15 mouse cellular contexts compared by ENCODE assay signal in the genomic region with DNA sequence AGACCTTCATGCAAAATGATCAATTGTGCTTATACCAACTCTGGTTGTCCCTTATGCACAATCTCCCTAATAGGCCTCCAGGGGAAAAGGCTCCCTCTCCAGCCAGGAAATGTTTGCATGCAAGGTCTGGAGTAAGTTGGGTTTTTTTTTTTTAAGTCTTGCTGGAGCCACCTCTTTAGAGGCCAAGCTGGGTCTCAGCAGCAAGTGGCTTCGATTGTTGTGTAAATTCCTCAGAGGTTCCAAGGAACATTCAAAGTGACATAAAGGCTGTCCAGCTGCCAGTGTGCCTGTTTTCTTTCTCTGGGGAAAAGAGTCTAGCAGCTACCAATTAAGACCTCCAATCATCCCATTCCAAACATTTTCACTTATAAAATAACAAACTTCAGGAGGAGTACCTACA.
"Had no signal": no experiment of that assay in that cellular context is flagged by ENCODE, and none has a peak within 500 bp of the region (broad histone marks: within the 10 kb centered on the region; RNA-seq: fewer than 3 reads in every experiment).

No protein-coding gene starts in this region.

- H3K9me3 ChIP-seq: limb, embryonic 15.5 days; liver, embryonic 12.5 days; neural tube, embryonic 13.5 days; stomach, embryonic 15.5 days had no signal

- DNase-seq: kidney, adult 9 months; kidney, postnatal 36 days; layer of hippocampus, adult 9-11 months; layer of hippocampus, postnatal 36 days; midbrain, embryonic 14.5 days; retina, postnatal 1 day; right cerebral cortex, postnatal 14 days; thymus, postnatal 36 days had no signal

- H3K4me3 ChIP-seq: limb, embryonic 15.5 days; liver, embryonic 12.5 days; neural tube, embryonic 13.5 days; stomach, embryonic 15.5 days had no signal

- ATAC-seq: intestine, postnatal 0 days; liver, embryonic 12.5 days had no signal

- H3K4me2 ChIP-seq: limb, embryonic 15.5 days; liver, embryonic 12.5 days; neural tube, embryonic 13.5 days; stomach, embryonic 15.5 days had no signal

- H3K27me3 ChIP-seq: limb, embryonic 15.5 days; liver, embryonic 12.5 days; neural tube, embryonic 13.5 days; stomach, embryonic 15.5 days had no signal

- H3K27ac ChIP-seq: kidney, postnatal 0 days; limb, embryonic 15.5 days; liver, embryonic 12.5 days; macrophage; neural tube, embryonic 13.5 days; stomach, embryonic 15.5 days had no signal

- H3K9ac ChIP-seq: limb, embryonic 15.5 days; liver, embryonic 12.5 days; neural tube, embryonic 13.5 days; stomach, embryonic 15.5 days had no signal

- H3K4me1 ChIP-seq: limb, embryonic 15.5 days; liver, embryonic 12.5 days; neural tube, embryonic 13.5 days; stomach, embryonic 15.5 days had no signal

- H3K36me3 ChIP-seq: limb, embryonic 15.5 days; liver, embryonic 12.5 days; neural tube, embryonic 13.5 days; stomach, embryonic 15.5 days had no signal
